ENCODE assay signal across 13 mouse cellular contexts in genomic region chr2:60019546-60020250, GRCm38 (mm10).
DNase-seq lines count a peak whose midpoint lies in the region; ATAC-seq lines count a peak whose summit lies in the region.
"Had no signal": no experiment of that assay in that cellular context is flagged by ENCODE, and none has a peak within 500 bp of the region (broad histone marks: within the 10 kb centered on the region; RNA-seq: fewer than 3 reads in every experiment).

No protein-coding gene starts in this region.

- H3K4me3 ChIP-seq in liver, embryonic 15.5 days (replicated peaks), result no peak overlapping the region
- H3K4me3 ChIP-seq: heart, embryonic 15.5 days; hindbrain, embryonic 13.5 days had no signal

- H3K27ac ChIP-seq in liver, embryonic 15.5 days (replicated peaks), result peak overlapping the region; percentile 45; the same call in 1 of the 2 replicates
- H3K27ac ChIP-seq: heart, embryonic 15.5 days; hindbrain, embryonic 13.5 days had no signal

- H3K4me2 ChIP-seq in liver, embryonic 15.5 days, result no peak overlapping the region
- H3K4me2 ChIP-seq: heart, embryonic 15.5 days; hindbrain, embryonic 13.5 days had no signal

- 77% methylated on average over 3 of the region's 3 CpGs for WGBS in liver, embryonic 15.5 days (ENCODE audit: insufficient replicate concordance)

- no peaks in the 10 kb centered on the region for H3K36me3 ChIP-seq in liver, embryonic 15.5 days (replicated peaks)
- H3K36me3 ChIP-seq: heart, embryonic 15.5 days; hindbrain, embryonic 13.5 days had no signal

- 0 out of 2 replicates have a peak, but pooled peaks cover 6% of the 10 kb centered on the region for H3K4me1 ChIP-seq in liver, embryonic 15.5 days (replicated peaks)

- no peaks in the 10 kb centered on the region for H3K27me3 ChIP-seq in liver, embryonic 15.5 days
- H3K27me3 ChIP-seq: heart, embryonic 15.5 days; hindbrain, embryonic 13.5 days had no signal

- no peak overlapping the region for H3K9ac ChIP-seq in liver, embryonic 15.5 days
- H3K9ac ChIP-seq: heart, embryonic 15.5 days; hindbrain, embryonic 13.5 days had no signal

- DNase-seq in heart, adult 11 months, result peak; percentile 79
- DNase-seq in heart, adult 9 months (ENCODE audit: low spot score in 2 of 2), result no peak
- DNase-seq in thymus, postnatal 25 days, result peak; percentile 10
- DNase-seq in thymus, postnatal 4 days, result no peak
- DNase-seq in cerebellum, adult 18-20 months, result no peak
- no peak for DNase-seq in gastrocnemius, adult 18-20 months (ENCODE audit: low spot score)
- DNase-seq in layer of hippocampus, postnatal 10 days (ENCODE audit: low spot score in 2 of 2), result no peak
- DNase-seq: gastrocnemius, postnatal 36 days; right cerebral cortex, postnatal 4 days had no signal

- no peak for ATAC-seq in liver, embryonic 15.5 days (ENCODE audit: insufficient read depth)
- ATAC-seq: forebrain, embryonic 16.5 days had no signal

- H3K9me3 ChIP-seq in liver, embryonic 15.5 days (replicated peaks), result no peaks in the 10 kb centered on the region
- H3K9me3 ChIP-seq: heart, embryonic 15.5 days; hindbrain, embryonic 13.5 days had no signal

Comparison
In these comparisons a context has a peak if more than half of its experiments do, and no peak if none do; other contexts are left out.
1. DNase-seq: peak in heart, adult 11 months (single experiment) and thymus, postnatal 25 days (single experiment); none in heart, adult 9 months (0 of 2), thymus, postnatal 4 days (single experiment), cerebellum, adult 18-20 months (0 of 2), gastrocnemius, adult 18-20 months (single experiment) and layer of hippocampus, postnatal 10 days (0 of 2).